Mouse (Mus musculus) testis, postnatal 10 days (tissue): Measurements from ENCODE around the gene Chil4.

Experiments used
- DNase-seq: peaks from one replicate; pipeline ENCODE4 v3.0.0; 2021; ENCODE audit warnings: low spot score

Chil4 gene

GRCm38 (mm10) chr3:106170522-106171053 lies 48.7 kb downstream of the Chil4 start:
- DNase-seq = no peak

- no peak for DNase-seq
Measured at GRCm38 (mm10) chr3:106167464-106167863, 51.8 kb downstream of the Chil4 start, which contains the start of gene Chil3. Chil3 (minus strand) TSS chr3:106167564.

GRCm38 (mm10) chr3:106154413-106154812 lies 64.9 kb downstream of the Chil4 start:
- no peak for DNase-seq
